Mouse (Mus musculus) midbrain, embryonic 12.5 days (tissue): ENCODE measurements at regions not wholly inside any gene's neighbourhood (a gene's known extent, or its start where the extent isn't known, plus 50 kb on each side); places are given as distances from the start of the nearest gene placed in this dataset.

Experiments used
- ATAC-seq: fragments of 200-750 bp; cut with Nextera tagmentation; 2 replicates; pipeline ENCODE4 v1.8.0; 2017; ENCODE audit warnings: low read depth, moderate TSS enrichment, moderate library complexity; ENCODE audit not compliant: low FRiP score
- H3K27ac ChIP-seq: fragments of 300-500 bp; sonication (generic); replicated peaks from 2 replicates; pipeline ENCODE4 v1.5.1; 2016; ENCODE audit warnings: mild to moderate bottlenecking
- H3K27me3 ChIP-seq: fragments of 300-500 bp; sonication (generic); 2 replicates; pipeline ENCODE4 v1.6.1; 2016; ENCODE audit warnings: mild to moderate bottlenecking
- H3K36me3 ChIP-seq: fragments of 300-500 bp; sonication (generic); 2 replicates; pipeline ENCODE4 v1.6.1; 2016
- H3K4me1 ChIP-seq: fragments of 300-500 bp; sonication (generic); 2 replicates; pipeline ENCODE4 v1.6.1; 2016
- H3K4me2 ChIP-seq: fragments of 300-500 bp; sonication (generic); replicated peaks from 2 replicates; pipeline ENCODE4 v1.6.1; 2016; ENCODE audit warnings: mild to moderate bottlenecking, moderate library complexity
- H3K4me3 ChIP-seq: fragments of 300-500 bp; sonication (generic); 2 replicates; pipeline ENCODE4 v1.5.1; 2016; ENCODE audit warnings: mild to moderate bottlenecking
- H3K9ac ChIP-seq: fragments of 300-500 bp; sonication (generic); replicated peaks from 2 replicates; pipeline ENCODE4 v1.6.1; 2016; ENCODE audit warnings: mild to moderate bottlenecking, moderate library complexity
- H3K9me3 ChIP-seq: fragments of 300-500 bp; sonication (generic); 2 replicates; pipeline ENCODE4 v1.6.1; 2016; ENCODE audit warnings: mild to moderate bottlenecking
- WGBS: fragments of 180-500 bp; shearing (Covaris S2); methylation state at CpG from one replicate; pipeline ENCODE4 v1.1.7; 2016; 5-methylcytosine and 5-hydroxymethylcytosine counted together

DNA sequence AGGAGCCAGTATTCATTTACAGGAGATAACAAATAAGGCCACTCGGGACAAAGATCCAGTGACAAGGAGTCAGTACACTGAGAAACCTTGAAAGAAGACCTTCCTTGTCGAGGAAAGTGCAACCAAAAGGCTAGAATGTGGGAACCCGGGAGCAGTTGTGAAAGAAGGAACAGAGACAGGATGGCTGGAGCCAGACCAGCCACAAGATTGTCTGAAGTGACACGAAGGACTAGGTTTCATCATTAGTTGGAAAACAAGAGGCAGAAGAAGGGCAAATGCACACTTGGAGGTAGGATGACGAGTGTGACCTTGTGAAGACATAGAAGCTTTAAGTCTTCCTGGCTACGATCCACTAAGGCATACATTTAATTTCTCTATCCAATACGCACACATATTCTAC lies 54.6 kb upstream of the Nampt start:
- Histone ChIP-seq H3K4me2 (no peak overlapping the region), H3K9ac (no peak overlapping the region), H3K4me3 (no peak overlapping the region), H3K9me3 (no peaks in the 10 kb centered on the region), H3K4me1 (no peaks in the 10 kb centered on the region), H3K27ac (no peak overlapping the region), H3K36me3 (no peaks in the 10 kb centered on the region), H3K27me3 (no peaks in the 10 kb centered on the region)
- 89% methylated on average over 7 of the region's 7 CpGs for WGBS
- no peak for ATAC-seq

GRCm38 (mm10) chr12:32765861-32766260 lies 53.5 kb upstream of the Nampt start:
- H3K4me3 ChIP-seq, result no peak overlapping the region
- no peak overlapping the region for H3K9ac ChIP-seq
- H3K9me3 ChIP-seq, result no peaks in the 10 kb centered on the region
- no peaks in the 10 kb centered on the region for H3K36me3 ChIP-seq
- ATAC-seq, result no peak
- H3K27ac ChIP-seq, result no peak overlapping the region
- H3K27me3 ChIP-seq, result no peaks in the 10 kb centered on the region
- no peaks in the 10 kb centered on the region for H3K4me1 ChIP-seq
- no peak overlapping the region for H3K4me2 ChIP-seq

GRCm38 (mm10) chr12:32766575-32766974 lies 52.8 kb upstream of the Nampt start:
- Histone ChIP-seq H3K36me3 (no peaks in the 10 kb centered on the region), H3K4me1 (no peaks in the 10 kb centered on the region), H3K4me2 (no peak overlapping the region), H3K27ac (no peak overlapping the region), H3K9ac (no peak overlapping the region), H3K4me3 (no peak overlapping the region), H3K27me3 (no peaks in the 10 kb centered on the region), H3K9me3 (no peaks in the 10 kb centered on the region)
- no peak for ATAC-seq
- 86% methylated on average over 3 of the region's 3 CpGs for WGBS

GRCm38 (mm10) chr12:32767206-32768081 lies 51.9 kb upstream of the Nampt start:
- no peaks in the 10 kb centered on the region for H3K4me1 ChIP-seq
- no peaks in the 10 kb centered on the region for H3K36me3 ChIP-seq
- no peak overlapping the region for H3K27ac ChIP-seq
- H3K9me3 ChIP-seq, result no peaks in the 10 kb centered on the region
- H3K4me3 ChIP-seq, result no peak overlapping the region
- H3K27me3 ChIP-seq, result no peaks in the 10 kb centered on the region
- no peak for ATAC-seq
- no peak overlapping the region for H3K9ac ChIP-seq
- H3K4me2 ChIP-seq, result no peak overlapping the region
- WGBS, result 88% methylated on average over 7 of the region's 7 CpGs

DNA sequence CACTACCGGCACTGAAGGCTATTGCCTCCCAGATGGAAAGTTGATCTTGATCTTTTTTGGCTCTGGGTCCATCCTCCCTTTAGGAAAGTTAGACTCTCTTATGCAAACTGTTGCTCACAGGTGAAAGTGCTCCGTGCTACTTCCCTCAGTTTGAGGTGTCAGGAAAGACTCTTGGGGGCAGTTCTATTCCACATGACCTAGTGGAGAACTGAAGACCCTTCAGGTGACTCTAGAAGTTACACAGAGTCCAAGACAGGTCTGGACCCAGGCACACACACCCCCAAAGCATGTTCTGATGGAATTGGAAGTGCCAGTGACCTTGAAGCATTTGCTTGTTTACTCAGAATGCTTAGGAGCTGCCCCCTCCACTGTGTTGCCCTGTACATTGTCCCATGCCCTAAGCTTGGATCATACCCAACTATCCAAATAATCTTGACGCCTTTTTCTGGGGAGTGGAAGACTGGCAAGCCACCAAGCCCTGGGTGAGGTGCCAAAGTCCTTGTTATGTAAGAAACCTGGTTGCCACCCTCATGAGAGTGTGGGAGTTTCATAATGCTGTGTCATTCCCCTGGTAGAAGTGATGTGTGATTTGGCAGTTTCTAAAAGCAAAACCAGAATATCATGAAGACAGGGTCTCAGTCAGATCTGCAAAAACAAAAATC lies 51.1 kb upstream of the Nampt start:
- H3K9ac ChIP-seq, result no peak overlapping the region
- 72% methylated on average over 3 of the region's 3 CpGs for WGBS
- no peaks in the 10 kb centered on the region for H3K27me3 ChIP-seq
- H3K4me1 ChIP-seq, result no peaks in the 10 kb centered on the region
- H3K27ac ChIP-seq, result no peak overlapping the region
- H3K4me3 ChIP-seq, result no peak overlapping the region
- H3K4me2 ChIP-seq, result no peak overlapping the region
- H3K9me3 ChIP-seq, result no peaks in the 10 kb centered on the region
- no peaks in the 10 kb centered on the region for H3K36me3 ChIP-seq
- no peak for ATAC-seq

DNA sequence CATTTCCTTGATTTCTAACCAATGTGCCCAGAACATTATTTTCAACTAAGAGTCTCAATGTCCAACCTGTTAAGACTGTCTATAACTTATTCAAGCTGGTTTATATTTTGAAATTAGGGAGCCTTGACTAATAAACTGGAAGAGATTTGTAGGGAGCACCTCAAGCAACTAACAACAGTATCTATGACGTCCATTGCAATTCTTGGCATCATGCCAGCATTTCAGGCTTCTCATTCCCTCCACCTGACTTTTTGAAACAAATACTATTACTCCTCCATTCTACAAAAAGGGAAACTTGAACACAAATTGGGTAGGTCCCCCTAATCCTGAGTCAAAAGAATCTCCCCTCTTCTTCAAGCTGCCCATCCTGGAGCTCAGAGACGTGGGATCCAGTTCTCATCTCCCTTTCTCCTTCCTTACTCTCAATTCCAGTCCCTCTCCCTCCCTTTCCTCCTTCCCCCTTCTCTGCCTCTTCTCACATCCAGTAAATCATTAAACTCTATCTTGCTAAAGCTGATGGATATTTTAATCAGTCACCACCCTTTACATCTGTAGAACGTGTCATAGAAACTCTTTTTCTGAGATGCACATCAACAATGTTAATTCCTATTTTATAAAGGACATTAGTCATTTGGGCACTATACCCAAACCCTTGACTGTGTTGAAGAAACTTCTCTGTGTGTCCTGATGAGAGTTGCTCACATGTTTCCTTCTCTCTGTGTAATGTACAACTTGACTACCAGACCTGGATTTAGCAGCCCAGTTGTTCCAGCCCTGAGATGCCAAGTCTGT lies 50.4 kb upstream of the Nampt start:
- no peaks in the 10 kb centered on the region for H3K4me1 ChIP-seq
- no peaks in the 10 kb centered on the region for H3K36me3 ChIP-seq
- no peak overlapping the region for H3K27ac ChIP-seq
- 82% methylated on average over 3 of the region's 3 CpGs for WGBS
- H3K9ac ChIP-seq, result no peak overlapping the region
- no peak overlapping the region for H3K4me3 ChIP-seq
- ATAC-seq, result no peak
- no peaks in the 10 kb centered on the region for H3K27me3 ChIP-seq
- H3K9me3 ChIP-seq, result no peaks in the 10 kb centered on the region
- no peak overlapping the region for H3K4me2 ChIP-seq
